Mouse (Mus musculus): Measurements from ENCODE around the gene Naa15. TPM values are rescaled to one million over a fixed set of nuclear protein-coding genes. Genes with fewer than 3 reads are reported as not detected.
"Not testable (repeated sequence)": the region's sequence is repeated elsewhere in the genome, so short reads cannot be mapped to it uniquely, and the experiment has no call there.

The Naa15 gene
- 21.1 and 22.9 TPM in 2 replicates for polyA plus RNA-seq (2012; rRNA removed)

DNA sequence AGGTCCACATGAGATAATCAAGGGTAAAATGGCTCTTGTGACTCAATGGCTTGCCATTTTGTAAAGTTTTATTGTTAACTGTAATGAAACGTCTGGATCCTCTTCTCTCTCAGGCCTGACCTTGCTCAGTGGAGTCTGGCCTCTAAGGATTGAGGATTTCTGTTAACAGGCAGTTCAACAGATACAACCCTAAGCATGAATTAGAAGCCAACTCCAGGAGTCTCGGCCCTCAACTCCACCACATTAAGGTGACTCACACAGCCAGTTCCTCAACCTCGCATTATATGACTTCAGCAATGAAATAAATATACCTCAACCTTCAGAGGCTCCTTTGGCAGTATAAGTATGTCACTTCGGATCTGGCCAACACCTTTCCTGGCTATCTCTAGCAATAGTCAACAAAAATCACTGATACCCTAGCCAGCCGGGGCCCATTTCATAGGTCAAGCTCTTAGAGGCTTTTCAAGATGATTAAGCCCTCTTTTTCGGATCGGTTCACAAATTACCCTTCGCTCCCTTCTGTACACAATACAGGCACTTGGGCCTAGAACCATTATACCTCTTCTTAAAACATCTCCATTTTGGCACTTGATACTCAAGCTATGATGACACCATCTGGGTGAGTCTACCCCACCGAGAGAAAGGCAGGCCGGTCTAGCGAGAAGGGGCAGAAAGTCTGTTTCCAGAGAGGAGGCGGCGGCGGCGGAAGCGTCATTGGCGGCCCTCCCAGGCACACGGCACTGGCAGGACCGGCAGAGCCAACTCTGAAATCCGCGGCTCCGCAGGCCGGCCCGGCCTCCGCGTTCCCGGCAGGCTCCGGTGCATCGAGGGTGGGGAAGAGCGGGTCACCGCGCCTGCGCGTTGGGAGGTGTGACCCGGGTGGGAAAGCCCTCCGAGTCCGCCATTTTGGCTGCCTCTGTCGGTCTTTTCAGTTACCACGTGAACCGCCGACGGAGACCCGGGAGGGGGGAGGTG is at the start of gene Naa15:
Gene Naa15, plus strand, starts transcription at position 51 of the 975 bp plus-strand sequence.
- peak; percentile 95 for DNase-seq (ENCODE audit: low spot score)

GRCm38 (mm10) chr3:51365517-51365882 is 49.4 kb upstream of the Naa15 start:
- DNase-seq (ENCODE audit: low spot score) = no peak

- no peak for DNase-seq (ENCODE audit: low spot score)
Measured at GRCm38 (mm10) chr3:51366926-51367325, 48.0 kb upstream of the Naa15 start.

- DNase-seq (ENCODE audit: low spot score) = no peak
Measured at GRCm38 (mm10) chr3:51368011-51368410, 46.9 kb upstream of the Naa15 start.

DNA sequence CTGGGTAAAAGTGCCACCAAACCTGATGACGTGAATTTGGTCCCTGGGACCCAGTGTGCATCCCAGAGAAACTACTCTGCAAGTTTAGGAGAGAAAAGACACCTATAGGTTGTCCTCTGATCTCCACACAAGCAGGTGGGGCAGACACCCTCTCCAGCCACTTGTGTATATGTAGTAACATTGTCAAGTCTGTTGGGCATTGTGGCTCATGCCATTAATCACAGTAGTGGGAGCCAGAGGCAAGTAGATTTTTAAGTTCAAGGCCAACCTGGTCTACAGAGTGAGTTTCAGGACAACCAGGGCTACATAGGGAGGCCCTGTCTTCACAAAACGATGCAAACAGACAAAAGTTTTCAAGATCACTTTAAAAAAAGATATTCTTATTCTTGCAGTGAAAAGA is 43.1 kb upstream of the Naa15 start:
- DNase-seq (ENCODE audit: low spot score) = no peak

GRCm38 (mm10) chr3:51372883-51373282 is 42.1 kb upstream of the Naa15 start:
- DNase-seq (ENCODE audit: low spot score) = no peak

DNA sequence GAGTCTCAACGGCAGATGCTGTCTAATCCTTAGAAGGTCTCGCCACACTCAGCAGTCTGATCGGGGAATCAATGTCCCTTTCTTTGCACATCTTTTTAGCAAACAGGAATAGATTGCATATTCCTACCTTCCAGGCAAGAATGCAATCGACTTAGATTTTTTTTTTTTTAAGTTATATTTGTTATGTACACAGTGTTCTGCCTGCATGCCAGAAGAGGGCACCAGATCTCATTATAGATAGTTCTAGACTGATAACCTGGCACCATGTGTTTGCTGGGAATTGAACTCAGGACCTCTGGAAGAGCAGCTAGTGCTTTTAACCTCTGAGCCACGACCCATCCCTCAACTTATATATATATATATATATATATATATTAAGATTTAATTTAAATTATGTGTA is 41.4 kb upstream of the Naa15 start:
- DNase-seq (ENCODE audit: low spot score) = no peak

GRCm38 (mm10) chr3:51375307-51376265 is 39.4 kb upstream of the Naa15 start:
- DNase-seq (ENCODE audit: low spot score) = no peak

- no peak for DNase-seq (ENCODE audit: low spot score)
Measured at GRCm38 (mm10) chr3:51377878-51378664, 36.9 kb upstream of the Naa15 start.

- no peak for DNase-seq (ENCODE audit: low spot score)
Measured at GRCm38 (mm10) chr3:51378665-51378946, 36.3 kb upstream of the Naa15 start.

GRCm38 (mm10) chr3:51379786-51380659 is 34.9 kb upstream of the Naa15 start:
- no peak for DNase-seq (ENCODE audit: low spot score)

DNA sequence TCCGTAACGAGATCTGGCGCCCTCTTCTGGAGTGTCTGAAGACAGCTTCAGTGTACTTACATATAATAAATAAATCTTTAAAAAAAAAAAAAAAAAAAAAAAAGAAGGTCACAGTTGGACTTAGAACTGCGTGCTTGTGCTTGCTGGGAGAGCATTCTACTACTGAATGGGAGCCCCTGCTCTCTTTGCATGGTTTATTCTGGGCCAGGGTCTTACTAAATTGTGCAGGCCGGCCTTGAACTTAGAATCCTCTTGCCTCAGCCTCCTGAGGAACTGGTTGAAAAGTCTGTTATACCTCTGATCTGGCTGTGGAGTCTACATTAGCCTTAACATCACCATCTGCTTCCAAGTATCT is 34.3 kb upstream of the Naa15 start:
- DNase-seq (ENCODE audit: low spot score) = no peak

DNA sequence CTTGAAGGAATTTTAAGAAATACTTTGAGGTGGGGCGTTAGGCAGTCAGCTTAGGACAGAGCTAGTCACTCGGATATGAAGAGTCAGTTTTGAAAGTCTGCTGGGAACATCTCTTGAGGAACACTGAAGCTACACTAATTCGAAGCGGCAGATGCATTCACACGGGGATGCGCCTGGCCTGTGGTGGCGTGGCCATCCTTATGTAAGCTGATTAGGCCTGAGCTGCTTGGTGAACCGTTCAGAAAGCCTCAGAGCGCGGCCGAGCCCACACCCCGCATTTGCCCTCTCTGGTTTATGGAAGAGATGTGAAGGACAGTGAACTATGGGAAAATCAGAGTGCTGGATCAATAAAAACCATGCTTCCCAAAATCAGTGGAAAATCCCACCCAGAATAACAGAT is 31.5 kb upstream of the Naa15 start:
- DNase-seq (ENCODE audit: low spot score) = no peak

DNA sequence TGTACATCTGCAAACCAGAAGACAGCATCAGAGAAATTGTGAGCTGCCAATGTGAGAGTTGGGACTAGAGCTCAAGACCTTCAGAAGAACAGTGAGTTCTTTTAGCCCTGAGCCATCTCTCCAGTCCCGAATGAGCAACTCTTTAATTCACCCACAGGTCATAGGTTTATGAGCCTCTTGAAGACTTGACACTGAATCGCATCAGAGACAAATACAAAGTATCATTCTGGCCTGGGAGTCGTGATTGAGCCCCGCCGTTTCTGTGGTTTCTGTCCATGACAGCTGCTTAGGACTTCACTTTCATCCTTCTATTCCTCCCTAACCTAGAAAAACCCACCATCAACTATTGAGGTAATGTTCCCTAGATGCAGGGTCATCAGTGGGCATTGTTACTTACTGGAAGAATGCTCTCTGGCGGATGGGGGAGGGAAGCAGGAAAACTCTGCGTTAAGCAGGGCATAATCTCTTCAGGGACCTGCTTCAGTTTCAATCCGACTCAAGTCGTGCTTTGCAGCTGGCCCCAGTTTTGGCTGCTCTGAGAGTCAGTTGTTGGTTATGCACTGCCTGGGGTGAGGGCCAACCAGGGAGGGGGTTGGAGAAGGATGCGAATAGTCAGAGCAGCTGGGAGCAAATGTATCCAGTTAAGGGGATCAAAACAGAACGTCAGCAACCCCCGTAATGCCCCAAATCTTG is 28.4 kb upstream of the Naa15 start:
- DNase-seq (ENCODE audit: low spot score) = no peak

DNA sequence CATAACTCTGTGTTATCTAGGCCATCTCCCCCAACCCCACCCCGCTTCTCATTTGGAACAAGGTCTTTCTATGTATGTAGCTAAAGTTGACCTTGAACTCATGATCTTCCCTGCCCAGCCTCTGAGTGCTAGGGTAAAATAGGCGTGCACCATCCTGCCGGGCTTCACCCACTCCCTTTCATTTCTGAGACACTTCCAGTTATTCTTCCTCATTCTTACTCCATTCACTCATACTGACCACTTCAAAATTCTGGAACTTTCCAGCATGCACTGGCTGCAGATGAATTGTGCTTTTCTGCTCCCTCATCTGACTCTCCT is 27.9 kb upstream of the Naa15 start:
- no peak for DNase-seq (ENCODE audit: low spot score)

- no peak for DNase-seq (ENCODE audit: low spot score)
Measured at GRCm38 (mm10) chr3:51387868-51388381, 27.0 kb upstream of the Naa15 start.

- DNase-seq (ENCODE audit: low spot score) = no peak
Measured at GRCm38 (mm10) chr3:51388904-51389303, 26.0 kb upstream of the Naa15 start.

DNA sequence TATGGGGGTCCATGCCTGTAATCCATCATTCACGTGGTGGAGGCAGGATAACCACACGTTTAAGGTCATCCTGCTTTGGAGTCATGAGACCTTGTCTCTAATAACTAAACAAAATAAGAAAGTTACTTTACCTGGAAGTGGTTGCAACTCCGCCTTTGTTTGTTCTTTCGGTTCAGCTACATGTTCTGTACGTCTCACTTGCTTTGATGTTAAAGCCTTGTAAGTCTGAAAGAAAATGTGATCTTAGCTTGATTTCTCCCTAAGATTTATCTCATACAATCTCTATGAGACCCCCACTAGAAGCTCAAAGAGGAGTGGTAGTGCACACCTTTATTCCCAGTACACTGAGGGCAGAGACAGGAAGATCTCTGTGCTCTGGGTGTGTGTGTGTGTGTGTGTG is 23.9 kb upstream of the Naa15 start:
- DNase-seq (ENCODE audit: low spot score) = no peak

DNA sequence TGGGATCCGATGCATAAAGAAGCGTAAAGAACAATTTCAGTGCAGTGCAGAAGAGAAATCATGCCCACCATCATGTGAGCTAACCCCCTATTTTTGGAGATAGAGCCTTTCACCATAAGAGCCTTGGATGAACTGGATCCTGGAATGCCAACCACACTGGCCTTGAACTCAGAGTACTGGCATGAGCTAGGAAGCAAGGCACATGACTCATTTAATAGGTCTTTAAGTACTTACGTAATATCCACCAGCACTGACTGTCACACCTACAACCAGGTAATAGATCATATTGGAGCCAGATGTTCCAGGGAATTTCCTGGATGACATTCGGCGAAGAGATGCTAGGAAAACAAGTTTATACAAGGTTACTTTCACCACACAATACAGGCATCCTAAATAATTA is 23.4 kb upstream of the Naa15 start:
- no peak for DNase-seq (ENCODE audit: low spot score)

GRCm38 (mm10) chr3:51393018-51393417 is 21.9 kb upstream of the Naa15 start:
- DNase-seq (ENCODE audit: low spot score) = not testable (repeated sequence)
